Mouse (Mus musculus): ENCODE measurements around the gene Dnm3. TPM values are rescaled to one million over a fixed set of nuclear protein-coding genes. Genes with fewer than 3 reads are reported as not detected.

The Dnm3 gene
- polyA plus RNA-seq, 1 experiment: 1.7 TPM

GRCm38 (mm10) chr1:162313451-162314276 is 164.2 kb downstream of the Dnm3 start:
- Histone ChIP-seq H3K27me3 (ENCODE audit: control insufficient read depth, insufficient read depth, low read length, poor library complexity, severe bottlenecking) (no peaks in the 10 kb centered on the region), H3K4me3 (ENCODE audit: low read depth, low read length) (no peak overlapping the region), H3K9ac (ENCODE audit: low read depth, poor library complexity, severe bottlenecking) (no peak overlapping the region), H3K27ac (ENCODE audit: insufficient read depth, low read length) (no peak overlapping the region), H3K9me3 (replicated peaks; ENCODE audit: control insufficient read depth, insufficient read depth, low read length, poor library complexity, severe bottlenecking) (no peaks in the 10 kb centered on the region), H3K36me3 (ENCODE audit: control insufficient read depth, insufficient read depth, low read length, poor library complexity, severe bottlenecking) (no peaks in the 10 kb centered on the region), H3K4me1 (ENCODE audit: control insufficient read depth, insufficient read depth, low read length) (no peaks in the 10 kb centered on the region)
- TF ChIP-seq POLR2A (IDR thresholded peaks at IDR 0.05; ENCODE audit: insufficient read depth, low read length) (no peak), CTCF (IDR thresholded peaks at IDR 0.05; ENCODE audit: low read depth, low read length) (peak; percentile 9)

- Histone ChIP-seq H3K9ac (ENCODE audit: low read depth, poor library complexity, severe bottlenecking) (no peak overlapping the region), H3K36me3 (ENCODE audit: control insufficient read depth, insufficient read depth, low read length, poor library complexity, severe bottlenecking) (no peaks in the 10 kb centered on the region), H3K4me3 (ENCODE audit: low read depth, low read length) (no peak overlapping the region), H3K27ac (ENCODE audit: insufficient read depth, low read length) (no peak overlapping the region), H3K27me3 (ENCODE audit: control insufficient read depth, insufficient read depth, low read length, poor library complexity, severe bottlenecking) (no peaks in the 10 kb centered on the region), H3K4me1 (ENCODE audit: control insufficient read depth, insufficient read depth, low read length) (no peaks in the 10 kb centered on the region), H3K9me3 (replicated peaks; ENCODE audit: control insufficient read depth, insufficient read depth, low read length, poor library complexity, severe bottlenecking) (no peaks in the 10 kb centered on the region)
- no peak for TF ChIP-seq CTCF (IDR thresholded peaks at IDR 0.05; ENCODE audit: low read depth, low read length)
- TF ChIP-seq POLR2A (IDR thresholded peaks at IDR 0.05; ENCODE audit: insufficient read depth, low read length): no peak
- no peak for TF ChIP-seq EP300 (IDR thresholded peaks at IDR 0.05; ENCODE audit: insufficient read depth, low read depth, low read length)
Observed at GRCm38 (mm10) chr1:162312621-162313020, 165.2 kb downstream of the Dnm3 start.

- Histone ChIP-seq H3K36me3 (ENCODE audit: control insufficient read depth, insufficient read depth, low read length, poor library complexity, severe bottlenecking) (no peaks in the 10 kb centered on the region), H3K27me3 (ENCODE audit: control insufficient read depth, insufficient read depth, low read length, poor library complexity, severe bottlenecking) (no peaks in the 10 kb centered on the region), H3K4me1 (ENCODE audit: control insufficient read depth, insufficient read depth, low read length) (no peaks in the 10 kb centered on the region), H3K4me3 (ENCODE audit: low read depth, low read length) (no peak overlapping the region), H3K27ac (ENCODE audit: insufficient read depth, low read length) (no peak overlapping the region), H3K9me3 (replicated peaks; ENCODE audit: control insufficient read depth, insufficient read depth, low read length, poor library complexity, severe bottlenecking) (no peaks in the 10 kb centered on the region), H3K9ac (ENCODE audit: low read depth, poor library complexity, severe bottlenecking) (no peak overlapping the region)
- TF ChIP-seq POLR2A (IDR thresholded peaks at IDR 0.05; ENCODE audit: insufficient read depth, low read length) (no peak), EP300 (IDR thresholded peaks at IDR 0.05; ENCODE audit: insufficient read depth, low read depth, low read length) (no peak), CTCF (IDR thresholded peaks at IDR 0.05; ENCODE audit: low read depth, low read length) (no peak)
Observed at GRCm38 (mm10) chr1:162312152-162312551, 165.7 kb downstream of the Dnm3 start.

- H3K4me3 ChIP-seq (ENCODE audit: low read depth, low read length): no peak overlapping the region
- H3K27ac ChIP-seq (ENCODE audit: insufficient read depth, low read length): no peak overlapping the region
- H3K4me1 ChIP-seq (ENCODE audit: control insufficient read depth, insufficient read depth, low read length): no peaks in the 10 kb centered on the region
- H3K9me3 ChIP-seq (replicated peaks; ENCODE audit: control insufficient read depth, insufficient read depth, low read length, poor library complexity, severe bottlenecking): no peaks in the 10 kb centered on the region
- H3K36me3 ChIP-seq (ENCODE audit: control insufficient read depth, insufficient read depth, low read length, poor library complexity, severe bottlenecking): no peaks in the 10 kb centered on the region
- TF ChIP-seq POLR2A (IDR thresholded peaks at IDR 0.05; ENCODE audit: insufficient read depth, low read length): no peak
- TF ChIP-seq EP300 (IDR thresholded peaks at IDR 0.05; ENCODE audit: insufficient read depth, low read depth, low read length): no peak
- no peak for TF ChIP-seq CTCF (IDR thresholded peaks at IDR 0.05; ENCODE audit: low read depth, low read length)
- H3K27me3 ChIP-seq (ENCODE audit: control insufficient read depth, insufficient read depth, low read length, poor library complexity, severe bottlenecking): peaks cover 1% of the 10 kb centered on the region; the same call in 1 of the 2 replicates
- H3K9ac ChIP-seq (ENCODE audit: low read depth, poor library complexity, severe bottlenecking): no peak overlapping the region
Observed at GRCm38 (mm10) chr1:162305247-162305646, 172.6 kb downstream of the Dnm3 start.

- Histone ChIP-seq H3K9ac (ENCODE audit: low read depth, poor library complexity, severe bottlenecking) (no peak overlapping the region), H3K9me3 (replicated peaks; ENCODE audit: control insufficient read depth, insufficient read depth, low read length, poor library complexity, severe bottlenecking) (no peaks in the 10 kb centered on the region), H3K27ac (ENCODE audit: insufficient read depth, low read length) (no peak overlapping the region), H3K4me3 (ENCODE audit: low read depth, low read length) (no peak overlapping the region), H3K27me3 (ENCODE audit: control insufficient read depth, insufficient read depth, low read length, poor library complexity, severe bottlenecking) (peaks cover 1% of the 10 kb centered on the region), H3K36me3 (ENCODE audit: control insufficient read depth, insufficient read depth, low read length, poor library complexity, severe bottlenecking) (no peaks in the 10 kb centered on the region), H3K4me1 (ENCODE audit: control insufficient read depth, insufficient read depth, low read length) (no peaks in the 10 kb centered on the region)
- TF ChIP-seq EP300 (IDR thresholded peaks at IDR 0.05; ENCODE audit: insufficient read depth, low read depth, low read length): no peak
- no peak for TF ChIP-seq CTCF (IDR thresholded peaks at IDR 0.05; ENCODE audit: low read depth, low read length)
- no peak for TF ChIP-seq POLR2A (IDR thresholded peaks at IDR 0.05; ENCODE audit: insufficient read depth, low read length)
Observed at GRCm38 (mm10) chr1:162302480-162302879, 175.4 kb downstream of the Dnm3 start.

- Histone ChIP-seq H3K27ac (ENCODE audit: insufficient read depth, low read length) (no peak overlapping the region), H3K4me1 (ENCODE audit: control insufficient read depth, insufficient read depth, low read length) (no peaks in the 10 kb centered on the region), H3K27me3 (ENCODE audit: control insufficient read depth, insufficient read depth, low read length, poor library complexity, severe bottlenecking) (peaks cover 1% of the 10 kb centered on the region), H3K4me3 (ENCODE audit: low read depth, low read length) (no peak overlapping the region), H3K9ac (ENCODE audit: low read depth, poor library complexity, severe bottlenecking) (no peak overlapping the region), H3K36me3 (ENCODE audit: control insufficient read depth, insufficient read depth, low read length, poor library complexity, severe bottlenecking) (no peaks in the 10 kb centered on the region), H3K9me3 (replicated peaks; ENCODE audit: control insufficient read depth, insufficient read depth, low read length, poor library complexity, severe bottlenecking) (no peaks in the 10 kb centered on the region)
- TF ChIP-seq EP300 (IDR thresholded peaks at IDR 0.05; ENCODE audit: insufficient read depth, low read depth, low read length) (no peak), POLR2A (IDR thresholded peaks at IDR 0.05; ENCODE audit: insufficient read depth, low read length) (no peak), CTCF (IDR thresholded peaks at IDR 0.05; ENCODE audit: low read depth, low read length) (no peak)
Observed at GRCm38 (mm10) chr1:162299558-162300319, 178.1 kb downstream of the Dnm3 start.
